Mouse (Mus musculus) neural tube, embryonic 13.5 days (tissue): ENCODE results near the gene Ccnb1ip1. TPM values are rescaled to one million over a fixed set of nuclear protein-coding genes. Genes with fewer than 3 reads are reported as not detected.
A peak's percentile ranks its signal among the peaks of the same experiment; 100 is the strongest.
"Not testable (repeated sequence)": the region's sequence is repeated elsewhere in the genome, so short reads cannot be mapped to it uniquely, and the experiment has no call there.

Experiments used
- ATAC-seq: fragments of 200-750 bp; cut with Nextera tagmentation; 2 replicates; pipeline ENCODE4 v1.8.0; 2017; ENCODE audit warnings: low read depth, mild to moderate bottlenecking, moderate TSS enrichment, moderate library complexity
- H3K27ac ChIP-seq: fragments of 300-500 bp; sonication (generic); replicated peaks from 2 replicates; pipeline ENCODE4 v1.5.1; 2015; ENCODE audit warnings: moderate library complexity, mild to moderate bottlenecking, inconsistent platforms
- H3K27me3 ChIP-seq: fragments of 300-500 bp; sonication (generic); 2 replicates; pipeline ENCODE4 v1.6.1; 2015; ENCODE audit warnings: mild to moderate bottlenecking, inconsistent platforms
- H3K36me3 ChIP-seq: fragments of 300-500 bp; sonication (generic); 2 replicates; pipeline ENCODE4 v1.6.1; 2015; ENCODE audit warnings: mild to moderate bottlenecking, inconsistent platforms
- H3K4me1 ChIP-seq: fragments of 300-500 bp; sonication (generic); replicated peaks from 2 replicates; pipeline ENCODE4 v1.6.1; 2015; ENCODE audit warnings: inconsistent platforms
- H3K4me2 ChIP-seq: fragments of 300-500 bp; sonication (generic); 2 replicates; pipeline ENCODE4 v1.6.1; 2015; ENCODE audit warnings: inconsistent platforms, mild to moderate bottlenecking, moderate library complexity
- H3K4me3 ChIP-seq: fragments of 300-500 bp; sonication (generic); 2 replicates; pipeline ENCODE4 v1.5.1; 2015; ENCODE audit warnings: mild to moderate bottlenecking, inconsistent platforms
- H3K9ac ChIP-seq: fragments of 300-500 bp; sonication (generic); 2 replicates; pipeline ENCODE4 v1.6.1; 2015; ENCODE audit warnings: moderate library complexity, mild to moderate bottlenecking, inconsistent platforms
- H3K9me3 ChIP-seq: fragments of 300-500 bp; sonication (generic); 2 replicates; pipeline ENCODE4 v1.6.1; 2016; ENCODE audit warnings: inconsistent platforms
- WGBS: fragments of 180-500 bp; shearing (Covaris S2); methylation state at CpG from one replicate; pipeline ENCODE4 v1.1.7; 2015; 5-methylcytosine and 5-hydroxymethylcytosine counted together
- polyA plus RNA-seq: library from polyadenylated mRNA; unstranded; fragments of >200 nt; fragmentation: Nextera tagmentation; extraction: Ambion mirVana; gene quantifications from 2 replicates; pipeline ENCODE4 v1.2.1, GENCODE M21; 2015

Gene Ccnb1ip1
- not detected in 2 replicates for polyA plus RNA-seq

DNA sequence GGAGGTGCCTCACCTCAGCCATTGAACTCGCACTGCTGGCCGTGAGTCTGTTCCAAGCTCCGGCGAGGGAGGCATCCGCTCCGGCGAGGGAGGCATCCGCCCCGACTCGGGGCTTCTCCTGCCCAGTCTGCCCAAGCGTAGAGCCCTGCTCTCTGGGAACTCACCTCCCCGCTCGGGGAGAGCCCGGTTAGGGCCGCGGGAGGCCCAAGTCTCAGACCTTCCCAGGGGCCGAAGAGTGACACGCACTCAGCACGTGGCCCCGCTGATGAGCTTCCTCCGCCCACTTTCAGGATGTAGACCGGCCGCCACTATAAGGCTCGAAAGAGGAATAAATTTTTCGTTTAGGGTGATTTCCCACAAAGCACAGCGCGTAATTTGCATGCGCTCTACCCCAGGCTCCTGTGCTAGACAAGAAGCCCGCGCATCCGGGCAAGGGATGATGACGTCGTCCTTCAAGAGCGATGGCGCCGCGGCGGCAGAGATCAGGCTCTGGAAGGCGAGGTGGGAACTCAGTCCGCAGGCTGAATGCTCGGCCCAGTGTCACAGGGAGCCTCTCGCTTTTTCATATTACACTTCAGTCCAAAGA lies at the start of gene Ccnb1ip1, which contains the start of gene Parp2:
Gene Ccnb1ip1 (minus strand): TSS at position 246 of the 586 bp plus-strand sequence.
Gene Parp2 (plus strand): TSS at position 355 of the 586 bp plus-strand sequence.
- peak within 1 kb of the TSS; percentile 56 for H3K4me2 ChIP-seq
- peaks cover 8% of the 10 kb centered on the region for H3K4me1 ChIP-seq
- peak; percentile 97 for ATAC-seq
- peak within 1 kb of the TSS; percentile 54 for H3K4me3 ChIP-seq
- under 1% methylated on average over 42 of the region's 42 CpGs for WGBS
- H3K9me3 ChIP-seq = no peaks in the 10 kb centered on the region
- peak within 1 kb of the TSS; percentile 76 for H3K9ac ChIP-seq
- peaks cover 17% of the 10 kb centered on the region for H3K36me3 ChIP-seq
- H3K27ac ChIP-seq = peak within 1 kb of the TSS; percentile 89
- no peaks in the 10 kb centered on the region for H3K27me3 ChIP-seq

DNA sequence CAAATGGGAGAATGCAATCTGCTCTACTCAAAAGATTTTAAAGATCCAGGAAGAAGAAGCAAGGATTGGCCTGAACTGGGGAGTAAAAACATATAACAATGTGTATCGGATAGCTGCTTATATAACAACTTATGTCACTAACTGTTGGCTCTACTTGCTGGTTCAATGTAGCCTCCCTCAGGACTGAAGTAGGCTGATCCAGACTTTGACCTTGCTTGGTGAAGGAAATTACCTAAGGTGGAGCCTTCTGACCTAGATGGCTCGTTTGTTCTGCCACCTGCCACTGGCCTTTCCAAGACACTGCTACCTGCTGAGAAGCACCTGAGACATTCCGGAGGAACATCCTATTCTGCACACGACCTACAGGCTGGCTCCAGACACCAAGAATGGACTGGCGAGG lies 48.3 kb upstream of the Ccnb1ip1 start:
- Histone ChIP-seq H3K27ac (no peak overlapping the region), H3K4me2 (no peak overlapping the region), H3K4me3 (no peak overlapping the region), H3K36me3 (peaks cover 26% of the 10 kb centered on the region), H3K27me3 (no peaks in the 10 kb centered on the region), H3K4me1 (no peaks in the 10 kb centered on the region), H3K9me3 (no peaks in the 10 kb centered on the region), H3K9ac (no peak overlapping the region)
- no peak for ATAC-seq
- 88% methylated on average over 5 of the region's 5 CpGs for WGBS

DNA sequence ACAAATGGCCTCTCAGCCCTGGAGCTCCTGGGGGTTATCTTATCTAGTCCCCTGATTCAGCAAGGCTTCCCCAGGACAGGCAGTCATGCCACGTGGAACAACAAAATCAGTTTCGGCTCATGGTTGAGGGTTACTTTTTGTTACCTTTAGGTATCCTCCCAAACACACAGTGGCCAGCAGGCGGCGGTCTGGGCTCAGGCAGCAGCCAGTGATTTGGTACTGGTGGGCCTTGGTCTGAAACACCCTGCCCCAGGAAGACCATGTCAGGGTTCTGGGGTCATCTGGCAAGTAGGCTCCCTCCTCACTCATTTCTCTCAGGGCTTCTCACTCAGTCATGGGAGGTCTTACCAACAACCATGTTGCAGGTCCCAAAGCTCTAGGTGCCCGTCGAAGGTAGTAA lies 29.7 kb upstream of the Ccnb1ip1 start:
- H3K9ac ChIP-seq = no peak overlapping the region
- 58% methylated on average over 6 of the region's 6 CpGs for WGBS
- H3K4me1 ChIP-seq = no peaks in the 10 kb centered on the region
- no peaks in the 10 kb centered on the region for H3K9me3 ChIP-seq
- H3K27ac ChIP-seq = no peak overlapping the region
- peaks cover 7% of the 10 kb centered on the region; the same call in 1 of the 2 replicates for H3K36me3 ChIP-seq
- H3K4me2 ChIP-seq = no peak overlapping the region
- no peak overlapping the region for H3K4me3 ChIP-seq
- H3K27me3 ChIP-seq = no peaks in the 10 kb centered on the region
- no peak for ATAC-seq

GRCm38 (mm10) chr14:50834435-50834834 lies 26.9 kb upstream of the Ccnb1ip1 start:
- H3K36me3 ChIP-seq = no peaks in the 10 kb centered on the region
- no peak overlapping the region for H3K4me2 ChIP-seq
- H3K4me3 ChIP-seq = no peak overlapping the region
- H3K9me3 ChIP-seq = no peaks in the 10 kb centered on the region
- no peak for ATAC-seq
- H3K27ac ChIP-seq = no peak overlapping the region
- H3K27me3 ChIP-seq = no peaks in the 10 kb centered on the region
- H3K9ac ChIP-seq = no peak overlapping the region
- 63% methylated on average over 2 of the region's 2 CpGs for WGBS
- H3K4me1 ChIP-seq = no peaks in the 10 kb centered on the region

DNA sequence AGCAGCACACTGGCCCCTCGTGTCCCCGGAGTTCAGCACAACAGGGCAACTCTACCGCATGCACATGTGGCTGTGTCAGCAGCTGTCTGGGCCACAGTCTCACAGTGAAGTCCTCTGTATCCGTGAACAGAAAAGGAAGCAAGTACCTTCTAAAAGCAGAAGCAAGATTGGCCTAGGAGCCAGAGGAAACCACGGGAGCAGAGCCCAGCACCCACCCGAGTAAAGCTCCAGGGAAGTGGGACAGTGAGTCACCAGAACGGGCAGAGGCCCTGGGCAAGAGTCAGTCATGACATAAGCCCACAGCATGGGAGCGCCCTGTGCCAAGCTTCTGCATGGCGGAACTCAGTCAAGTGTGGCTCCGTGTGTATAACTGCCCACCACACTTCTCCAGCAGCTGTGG lies 26.4 kb upstream of the Ccnb1ip1 start:
- Histone ChIP-seq H3K4me3 (no peak overlapping the region), H3K4me1 (no peaks in the 10 kb centered on the region), H3K27ac (no peak overlapping the region), H3K9ac (no peak overlapping the region), H3K9me3 (no peaks in the 10 kb centered on the region), H3K27me3 (no peaks in the 10 kb centered on the region), H3K4me2 (no peak overlapping the region), H3K36me3 (no peaks in the 10 kb centered on the region)
- no peak for ATAC-seq
- WGBS = 89% methylated on average over 10 of the region's 10 CpGs

GRCm38 (mm10) chr14:50829878-50830277 lies 22.3 kb upstream of the Ccnb1ip1 start:
- Histone ChIP-seq H3K9ac (no peak overlapping the region), H3K4me3 (no peak overlapping the region), H3K9me3 (no peaks in the 10 kb centered on the region), H3K4me2 (no peak overlapping the region), H3K27me3 (no peaks in the 10 kb centered on the region), H3K36me3 (no peaks in the 10 kb centered on the region; the same call in 1 of the 2 replicates), H3K4me1 (no peaks in the 10 kb centered on the region), H3K27ac (no peak overlapping the region)
- WGBS = 85% methylated on average over 3 of the region's 3 CpGs
- no peak for ATAC-seq

DNA sequence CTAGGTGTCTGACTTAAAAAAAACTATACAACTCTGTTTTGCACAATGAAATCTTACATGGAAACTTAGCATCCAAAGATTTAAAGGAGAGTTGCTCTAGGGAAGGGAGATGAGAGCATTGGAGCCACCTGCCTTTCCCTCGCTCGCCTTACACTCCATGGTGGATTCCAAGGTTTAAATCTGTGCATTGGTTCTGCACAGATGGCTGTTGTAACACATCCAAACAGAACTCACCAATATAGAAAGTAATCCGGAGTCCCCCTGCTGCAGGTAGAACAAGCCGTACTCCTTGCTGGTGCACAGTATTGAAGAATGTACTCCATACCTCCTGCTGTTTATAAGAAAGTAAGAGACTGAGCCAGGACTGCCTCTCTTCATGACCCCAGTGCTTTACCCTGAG lies 19.0 kb upstream of the Ccnb1ip1 start:
- Histone ChIP-seq H3K4me2 (no peak overlapping the region), H3K27me3 (no peaks in the 10 kb centered on the region), H3K9ac (no peak overlapping the region), H3K36me3 (peaks cover 30% of the 10 kb centered on the region), H3K9me3 (no peaks in the 10 kb centered on the region), H3K4me3 (no peak overlapping the region), H3K4me1 (no peaks in the 10 kb centered on the region), H3K27ac (no peak overlapping the region)
- 87% methylated on average over 4 of the region's 4 CpGs for WGBS
- ATAC-seq = no peak

- ATAC-seq = no peak
- WGBS = 91% methylated on average over 9 of the region's 9 CpGs
- no peak overlapping the region for H3K4me2 ChIP-seq
- no peaks in the 10 kb centered on the region for H3K9me3 ChIP-seq
- peaks cover 54% of the 10 kb centered on the region for H3K36me3 ChIP-seq
- no peak overlapping the region for H3K9ac ChIP-seq
- no peaks in the 10 kb centered on the region for H3K4me1 ChIP-seq
- H3K27me3 ChIP-seq = no peaks in the 10 kb centered on the region
- H3K4me3 ChIP-seq = no peak overlapping the region
- no peak overlapping the region for H3K27ac ChIP-seq
These were observed 16.7 kb upstream of the Ccnb1ip1 start for GRCm38 (mm10) chr14:50824219-50824618.

- ATAC-seq = no peak
- Histone ChIP-seq H3K4me2 (no peak overlapping the region), H3K36me3 (peaks cover 62% of the 10 kb centered on the region), H3K9ac (no peak overlapping the region), H3K4me3 (no peak overlapping the region), H3K4me1 (no peaks in the 10 kb centered on the region), H3K9me3 (no peaks in the 10 kb centered on the region), H3K27me3 (no peaks in the 10 kb centered on the region), H3K27ac (no peak overlapping the region)
- 78% methylated on average over 2 of the region's 2 CpGs for WGBS
These were observed 15.7 kb upstream of the Ccnb1ip1 start for GRCm38 (mm10) chr14:50823240-50823639.

- no peaks in the 10 kb centered on the region for H3K9me3 ChIP-seq
- WGBS = 95% methylated on average over 2 of the region's 2 CpGs
- no peak overlapping the region for H3K27ac ChIP-seq
- H3K4me2 ChIP-seq = no peak overlapping the region
- H3K9ac ChIP-seq = no peak overlapping the region
- peaks cover 61% of the 10 kb centered on the region for H3K36me3 ChIP-seq
- ATAC-seq = no peak
- peaks cover 4% of the 10 kb centered on the region for H3K4me1 ChIP-seq
- H3K27me3 ChIP-seq = no peaks in the 10 kb centered on the region
- H3K4me3 ChIP-seq = no peak overlapping the region
These were observed 5.5 kb upstream of the Ccnb1ip1 start for GRCm38 (mm10) chr14:50813060-50813459.

- not testable (repeated sequence) for H3K9me3 ChIP-seq, H3K27me3 ChIP-seq, ATAC-seq, H3K9ac ChIP-seq, H3K4me1 ChIP-seq, H3K36me3 ChIP-seq
- H3K4me2 ChIP-seq = peak overlapping the region; percentile 56
- WGBS = 86% methylated on average over 5 of the region's 5 CpGs
- H3K4me3 ChIP-seq = peak overlapping the region; percentile 54; the same call in 1 of the 2 replicates
- H3K27ac ChIP-seq = 0 out of 2 replicates have a peak overlapping the region, but pooled peaks have one; percentile 89
These were observed 1.1 kb downstream of the Ccnb1ip1 start for GRCm38 (mm10) chr14:50806469-50806868.

DNA sequence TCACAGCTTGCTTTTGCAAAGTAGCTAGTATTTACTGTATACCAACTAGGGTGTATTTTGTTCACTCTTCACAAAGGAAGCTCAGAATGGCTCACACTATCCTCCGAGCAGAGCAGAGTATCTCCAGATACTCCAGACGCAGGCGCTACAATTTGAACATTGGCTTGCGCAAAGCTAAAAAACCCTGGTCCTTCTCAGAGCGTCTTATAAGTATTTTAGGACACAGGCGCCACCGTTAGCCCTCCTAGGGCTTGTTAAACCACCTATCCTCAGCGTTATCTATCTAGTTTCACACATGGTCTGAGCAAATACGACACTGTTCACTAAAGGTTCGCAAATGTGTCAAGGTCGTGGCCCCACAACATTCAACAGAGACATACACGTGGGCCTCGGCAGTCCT lies 2.8 kb downstream of the Ccnb1ip1 start:
- Histone ChIP-seq H3K9me3 (no peaks in the 10 kb centered on the region), H3K4me1 (peaks cover 10% of the 10 kb centered on the region), H3K9ac (no peak overlapping the region), H3K36me3 (no peaks in the 10 kb centered on the region), H3K27ac (no peak overlapping the region), H3K27me3 (no peaks in the 10 kb centered on the region), H3K4me2 (no peak overlapping the region), H3K4me3 (no peak overlapping the region)
- ATAC-seq = no peak
- WGBS = 80% methylated on average over 13 of the region's 13 CpGs
